Mouse (Mus musculus): ENCODE data around the gene Snrk.

DNA sequence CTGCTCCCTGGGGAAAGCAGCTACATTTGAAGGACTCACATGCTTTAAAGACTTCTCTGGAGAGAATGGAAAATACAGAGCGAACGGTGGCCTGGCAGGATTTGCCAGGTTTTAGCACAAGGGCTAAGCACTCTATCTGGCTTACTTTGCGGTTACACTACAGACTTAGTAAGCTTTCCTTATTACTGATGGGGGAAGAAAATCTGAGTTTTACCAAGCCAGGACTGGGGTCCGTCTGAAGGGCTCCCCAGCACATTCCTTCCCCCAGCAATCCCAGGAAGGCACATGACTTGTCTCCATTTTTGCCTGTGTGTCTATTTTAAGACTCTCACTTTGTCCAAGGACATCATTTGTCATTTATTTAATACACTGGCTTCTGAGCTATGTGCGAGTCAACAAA is 80.0 kb downstream of the Snrk start:
- TF ChIP-seq EP300 (IDR thresholded peaks at IDR 0.05; ENCODE audit: low read depth) (no peak), CTCF (IDR thresholded peaks at IDR 0.05; ENCODE audit: low read depth) (no peak)

Data from liver, postnatal 0 days (tissue).